Mouse (Mus musculus) embryonic facial prominence, embryonic 11.5 days (tissue): ENCODE data around the gene Ppfia2. TPM values are rescaled to one million over a fixed set of nuclear protein-coding genes. Genes with fewer than 3 reads are reported as not detected.

Experiments used
- ATAC-seq: fragments of 200-750 bp; cut with Nextera tagmentation; replicated peaks from 2 replicates; pipeline ENCODE4 v1.8.0; 2017; ENCODE audit warnings: low read depth; ENCODE audit not compliant: insufficient number of reproducible peaks, low FRiP score, low TSS enrichment
- DNase-seq: peaks from one replicate; pipeline ENCODE4 v3.0.0-alpha.2; 2015; ENCODE audit warnings: low spot score
- H3K27ac ChIP-seq: fragments of 300-500 bp; sonication (generic); replicated peaks from 2 replicates; pipeline ENCODE4 v1.5.1; 2014; ENCODE audit warnings: mild to moderate bottlenecking, low read depth, low read length, control low read depth
- H3K27me3 ChIP-seq: fragments of 300-500 bp; sonication (generic); 2 replicates; pipeline ENCODE4 v1.6.1; 2014; ENCODE audit warnings: mild to moderate bottlenecking, low read length, moderate library complexity, mixed read lengths; ENCODE audit not compliant: control insufficient read depth, insufficient read depth
- H3K36me3 ChIP-seq: fragments of 300-500 bp; sonication (generic); replicated peaks from 2 replicates; pipeline ENCODE4 v1.6.1; 2014; ENCODE audit warnings: low read depth, mild to moderate bottlenecking, low read length, moderate library complexity, mixed read lengths; ENCODE audit not compliant: control insufficient read depth, insufficient read depth
- H3K4me1 ChIP-seq: fragments of 300-500 bp; sonication (generic); 2 replicates; pipeline ENCODE4 v1.6.1; 2014; ENCODE audit warnings: low read length, mixed read lengths; ENCODE audit not compliant: control insufficient read depth, insufficient read depth
- H3K4me2 ChIP-seq: fragments of 300-500 bp; sonication (generic); 2 replicates; pipeline ENCODE4 v1.6.1; 2014; ENCODE audit warnings: low read depth, mild to moderate bottlenecking, control low read depth, low read length, moderate library complexity
- H3K4me3 ChIP-seq: fragments of 300-500 bp; sonication (generic); 2 replicates; pipeline ENCODE4 v1.5.1; 2014; ENCODE audit warnings: low read depth, low read length, control low read depth
- H3K9ac ChIP-seq: fragments of 300-500 bp; sonication (generic); replicated peaks from 2 replicates; pipeline ENCODE4 v1.6.1; 2014; ENCODE audit warnings: mild to moderate bottlenecking, control low read depth, low read length
- H3K9me3 ChIP-seq: fragments of 300-500 bp; sonication (generic); replicated peaks from 2 replicates; pipeline ENCODE4 v1.6.1; 2016; ENCODE audit warnings: mild to moderate bottlenecking, low read length, inconsistent platforms, mixed read lengths; ENCODE audit not compliant: control insufficient read depth
- WGBS: fragments of 180-500 bp; shearing (Covaris S2); extraction: QIAGEN DNeasy Blood & Tissue Kit; methylation state at CpG from one replicate; pipeline ENCODE4 v1.1.7; 2014; 5-methylcytosine and 5-hydroxymethylcytosine counted together
- polyA plus RNA-seq: library from polyadenylated mRNA; unstranded; fragments of >200 nt; fragmentation: Nextera tagmentation; extraction: Ambion mirVana; gene quantifications from 2 replicates; pipeline ENCODE4 v1.2.1, GENCODE M21; 2014

Gene Ppfia2
- polyA plus RNA-seq, 1 experiment from 2014 or later, result 1.4 TPM

- H3K9me3 ChIP-seq, result no peaks in the 10 kb centered on the region
- no peaks in the 10 kb centered on the region for H3K36me3 ChIP-seq
- no peak overlapping the region for H3K4me2 ChIP-seq
- H3K27ac ChIP-seq, result no peak overlapping the region
- WGBS, result 74% methylated on average over 9 of the region's 9 CpGs
- no peak overlapping the region for H3K4me3 ChIP-seq
- DNase-seq (no peak), ATAC-seq (no peak)
- no peak overlapping the region for H3K9ac ChIP-seq
- H3K4me1 ChIP-seq, result no peaks in the 10 kb centered on the region
- no peaks in the 10 kb centered on the region for H3K27me3 ChIP-seq
These were observed 458.6 kb downstream of the Ppfia2 start for GRCm38 (mm10) chr10:106928576-106929332.

- WGBS, result 37% methylated on average over 13 of the region's 13 CpGs
- ATAC-seq, result peak; percentile 59; the same call in 1 of the 2 replicates
- H3K36me3 ChIP-seq, result no peaks in the 10 kb centered on the region
- no peaks in the 10 kb centered on the region for H3K9me3 ChIP-seq
- no peaks in the 10 kb centered on the region for H3K27me3 ChIP-seq
- H3K27ac ChIP-seq, result no peak overlapping the region
- H3K4me3 ChIP-seq, result peak overlapping the region; percentile 15; the same call in 1 of the 2 replicates
- DNase-seq, result peak; percentile 72
- H3K4me2 ChIP-seq, result peak overlapping the region; percentile 19; the same call in 1 of the 2 replicates
- H3K9ac ChIP-seq, result peak overlapping the region; percentile 28; the same call in 1 of the 2 replicates
- H3K4me1 ChIP-seq, result no peaks in the 10 kb centered on the region
These were observed 462.5 kb downstream of the Ppfia2 start for GRCm38 (mm10) chr10:106932571-106933073.

- DNase-seq, result no peak
- H3K9me3 ChIP-seq, result no peaks in the 10 kb centered on the region
- no peak for ATAC-seq
- H3K4me3 ChIP-seq, result no peak overlapping the region
- H3K36me3 ChIP-seq, result no peaks in the 10 kb centered on the region
- no peak overlapping the region for H3K9ac ChIP-seq
- WGBS, result 91% methylated on average over 7 of the region's 7 CpGs
- no peaks in the 10 kb centered on the region for H3K27me3 ChIP-seq
- no peak overlapping the region for H3K27ac ChIP-seq
- no peak overlapping the region for H3K4me2 ChIP-seq
- no peaks in the 10 kb centered on the region for H3K4me1 ChIP-seq
These were observed 466.9 kb downstream of the Ppfia2 start for GRCm38 (mm10) chr10:106936996-106937395.

GRCm38 (mm10) chr10:106938851-106939250, 468.7 kb downstream of the Ppfia2 start:
- ATAC-seq (no peak), DNase-seq (no peak)
- Histone ChIP-seq H3K4me3 (no peak overlapping the region), H3K4me1 (no peaks in the 10 kb centered on the region), H3K27ac (no peak overlapping the region), H3K27me3 (no peaks in the 10 kb centered on the region), H3K4me2 (no peak overlapping the region), H3K9ac (no peak overlapping the region), H3K36me3 (no peaks in the 10 kb centered on the region), H3K9me3 (no peaks in the 10 kb centered on the region)
- WGBS, result 86% methylated on average over 3 of the region's 3 CpGs

GRCm38 (mm10) chr10:106939441-106939840, 469.3 kb downstream of the Ppfia2 start:
- Histone ChIP-seq H3K9me3 (no peaks in the 10 kb centered on the region), H3K9ac (no peak overlapping the region), H3K27ac (no peak overlapping the region), H3K4me1 (no peaks in the 10 kb centered on the region), H3K27me3 (no peaks in the 10 kb centered on the region), H3K4me2 (no peak overlapping the region), H3K36me3 (no peaks in the 10 kb centered on the region), H3K4me3 (no peak overlapping the region)
- ATAC-seq (no peak), DNase-seq (no peak)
- 74% methylated on average over 1 of the region's 1 CpGs for WGBS

GRCm38 (mm10) chr10:106941380-106941779, 471.2 kb downstream of the Ppfia2 start:
- Histone ChIP-seq H3K4me2 (no peak overlapping the region), H3K36me3 (no peaks in the 10 kb centered on the region), H3K4me3 (no peak overlapping the region), H3K27ac (no peak overlapping the region), H3K27me3 (no peaks in the 10 kb centered on the region), H3K9ac (no peak overlapping the region), H3K4me1 (no peaks in the 10 kb centered on the region), H3K9me3 (no peaks in the 10 kb centered on the region)
- no peak for DNase-seq
- no peak for ATAC-seq
- 75% methylated on average over 5 of the region's 5 CpGs for WGBS

GRCm38 (mm10) chr10:106959026-106959425, 488.9 kb downstream of the Ppfia2 start:
- Histone ChIP-seq H3K4me1 (no peaks in the 10 kb centered on the region), H3K9me3 (no peaks in the 10 kb centered on the region), H3K36me3 (no peaks in the 10 kb centered on the region), H3K27ac (no peak overlapping the region), H3K9ac (no peak overlapping the region), H3K27me3 (no peaks in the 10 kb centered on the region), H3K4me2 (no peak overlapping the region), H3K4me3 (no peak overlapping the region)
- no peak for DNase-seq
- WGBS, result 86% methylated on average over 3 of the region's 3 CpGs
- no peak for ATAC-seq
